Comparison of ENCODE assay signal across 12 mouse cellular contexts in the genomic region with DNA sequence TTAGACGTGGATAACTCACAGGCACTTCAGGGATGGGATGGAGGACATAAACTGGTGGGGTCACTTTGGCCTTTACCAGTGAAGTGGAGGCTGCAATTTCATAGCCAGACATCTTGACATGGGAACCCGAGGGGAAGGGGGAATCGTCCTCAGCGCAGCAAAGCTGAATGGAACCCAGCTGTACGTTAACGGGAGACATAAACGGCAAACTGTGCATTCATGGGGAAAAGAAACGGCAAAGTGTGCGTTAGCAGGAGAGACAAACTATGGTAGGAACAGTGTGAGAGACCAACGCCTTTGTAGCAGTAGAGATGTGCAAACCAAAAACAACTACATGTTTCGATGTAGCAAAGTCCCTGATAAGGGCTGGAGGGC.
A peak's percentile ranks its signal among the peaks of the same experiment; 100 is the strongest.
DNase-seq lines count a peak whose midpoint lies in the region; ATAC-seq lines count a peak whose summit lies in the region.
"Had no signal": no experiment of that assay in that cellular context is flagged by ENCODE, and none has a peak within 500 bp of the region (broad histone marks: within the 10 kb centered on the region; RNA-seq: fewer than 3 reads in every experiment).

No protein-coding gene starts in this region.

- H3K9ac ChIP-seq in heart, embryonic 14.5 days (ENCODE audit: low read length) = no peak overlapping the region
- H3K9ac ChIP-seq in liver, embryonic 15.5 days = no peak overlapping the region

- H3K4me2 ChIP-seq in heart, embryonic 14.5 days (ENCODE audit: low read length) = peak overlapping the region; percentile 25
- peak overlapping the region; percentile 61 for H3K4me2 ChIP-seq in liver, embryonic 15.5 days

- no peak for DNase-seq in heart, postnatal 14 days
- peak; percentile 50 for DNase-seq in cerebellum, adult 9-11 months
- no peak for DNase-seq in ovary, postnatal 36 days (ENCODE audit: low spot score)
- no peak for DNase-seq in adrenal gland, postnatal 14 days
- DNase-seq: embryo, embryonic 11 days had no signal

- intact Hi-C loops in heart, postnatal 14 days (cut with DNase I) = no loop called here

- ATAC-seq in heart, embryonic 14.5 days (ENCODE audit: insufficient number of reproducible peaks, insufficient read depth, low FRiP score, low read depth) = no peak
- ATAC-seq in megakaryocyte, adult 5-6 weeks (ENCODE audit: poor library complexity, severe bottlenecking) = no peak
- no peak for ATAC-seq in liver, embryonic 15.5 days (ENCODE audit: insufficient read depth)

- no peak overlapping the region for H3K4me3 ChIP-seq in heart, embryonic 14.5 days (ENCODE audit: control insufficient read depth in 1 of 2, insufficient read depth in 1 of 2, low read depth in 1 of 2, low read length in 2 of 2)
- H3K4me3 ChIP-seq in megakaryocyte, embryonic 14.5 days (replicated peaks) = peak overlapping the region; percentile 86
- peak overlapping the region; percentile 20; the same call in 1 of the 2 replicates for H3K4me3 ChIP-seq in liver, embryonic 15.5 days (replicated peaks)

- H3K4me1 ChIP-seq in heart, embryonic 14.5 days (ENCODE audit: control insufficient read depth in 2 of 2, insufficient read depth in 2 of 2, low read length in 2 of 2) = peaks cover 0 to 2% of the 10 kb centered on the region in 2 experiments; a peak in 1 of 4 replicates
- peaks cover 62% of the 10 kb centered on the region for H3K4me1 ChIP-seq in megakaryocyte, embryonic 14.5 days
- H3K4me1 ChIP-seq in liver, embryonic 15.5 days (replicated peaks) = peaks cover 24% of the 10 kb centered on the region

- H3K27ac ChIP-seq in heart, embryonic 14.5 days (replicated peaks in 1 of 2; ENCODE audit: control insufficient read depth in 1 of 2, insufficient read depth in 1 of 2, low read depth in 2 of 2, low read length in 2 of 2) = no peak overlapping the region
- peak overlapping the region; percentile 62; the same call in 1 of the 2 replicates for H3K27ac ChIP-seq in liver, embryonic 15.5 days (replicated peaks)
- H3K27ac ChIP-seq: kidney, postnatal 0 days; macrophage had no signal

- WGBS in heart, embryonic 14.5 days = 68% methylated on average over 11 of the region's 11 CpGs
- WGBS in liver, embryonic 15.5 days (ENCODE audit: insufficient replicate concordance) = 25% methylated on average over 11 of the region's 11 CpGs

- no peaks in the 10 kb centered on the region for H3K36me3 ChIP-seq in heart, embryonic 14.5 days (ENCODE audit: control insufficient read depth, insufficient read depth, low read length)
- H3K36me3 ChIP-seq in megakaryocyte, embryonic 14.5 days (replicated peaks; ENCODE audit: low read length) = no peaks in the 10 kb centered on the region
- H3K36me3 ChIP-seq in liver, embryonic 15.5 days (replicated peaks) = no peaks in the 10 kb centered on the region

- H3K9me3 ChIP-seq in heart, embryonic 14.5 days (ENCODE audit: control insufficient read depth, low read length) = no peaks in the 10 kb centered on the region
- no peaks in the 10 kb centered on the region for H3K9me3 ChIP-seq in megakaryocyte, embryonic 14.5 days
- H3K9me3 ChIP-seq in liver, embryonic 15.5 days (replicated peaks) = no peaks in the 10 kb centered on the region

- no peaks in the 10 kb centered on the region for H3K27me3 ChIP-seq in heart, embryonic 14.5 days (ENCODE audit: control insufficient read depth, insufficient read depth, low read length)
- peaks cover 3% of the 10 kb centered on the region for H3K27me3 ChIP-seq in megakaryocyte, embryonic 14.5 days (replicated peaks)
- H3K27me3 ChIP-seq in liver, embryonic 15.5 days = peaks cover 10% of the 10 kb centered on the region
- H3K27me3 ChIP-seq: CH12.LX had no signal

Comparison
In these comparisons a context has a peak if more than half of its experiments do, and no peak if none do; other contexts are left out.
1. H3K4me3 ChIP-seq: peak in megakaryocyte, embryonic 14.5 days (single experiment) and liver, embryonic 15.5 days (single experiment); none in heart, embryonic 14.5 days (0 of 2).